Mouse (Mus musculus) hematopoietic stem cell, adult 5-6 weeks (primary cell): ENCODE results near the gene Plekha8. TPM values are rescaled to one million over a fixed set of nuclear protein-coding genes. Genes with fewer than 3 reads are reported as not detected.
A peak's percentile ranks its signal among the peaks of the same experiment; 100 is the strongest.

ENCODE experiments used
- ATAC-seq, 2 experiments: fragments of 125-278 bp in 1 of 2; replicated peaks in 1 of 2; 2 replicates each; pipeline ENCODE4 v1.8.0; 2016 to 2017; ENCODE audit warnings: inconsistent platforms in 2 of 2, mild to moderate bottlenecking in 2 of 2, moderate number of reproducible peaks in 2 of 2, low read depth in 1 of 2, moderate TSS enrichment in 1 of 2; ENCODE audit not compliant: low FRiP score in 2 of 2, poor library complexity in 2 of 2, severe bottlenecking in 2 of 2, insufficient read depth in 1 of 2, low TSS enrichment in 1 of 2
- total RNA-seq: library from RNA; stranded (forward); fragments of 172-1452, 232-1000 nt; gene quantifications from 2 replicates; pipeline ENCODE4 v1.2.3, GENCODE M21; 2017

The Plekha8 gene
- total RNA-seq, 1 experiment from 2014 or later: 5.5 TPM

- ATAC-seq: 0 out of 4 replicates have a peak, but pooled peaks of 1 of the 2 experiments have one; percentile 14
Observed at GRCm38 (mm10) chr6:54566546-54566919, 28.4 kb upstream of the Plekha8 start.

GRCm38 (mm10) chr6:54569776-54570175 is 25.1 kb upstream of the Plekha8 start:
- no peak for ATAC-seq

GRCm38 (mm10) chr6:54573218-54573955 is 21.5 kb upstream of the Plekha8 start:
- ATAC-seq: no peak

GRCm38 (mm10) chr6:54586175-54586574 is 8.7 kb upstream of the Plekha8 start:
- peak; percentile 58 to 59; a peak in 2 of 4 replicates for ATAC-seq

- ATAC-seq: no peak
Observed at GRCm38 (mm10) chr6:54586911-54587310, 8.0 kb upstream of the Plekha8 start.

- no peak for ATAC-seq
Observed at GRCm38 (mm10) chr6:54587683-54588082, 7.2 kb upstream of the Plekha8 start.

- no peak for ATAC-seq
Observed at GRCm38 (mm10) chr6:54588212-54588611, 6.7 kb upstream of the Plekha8 start.

DNA sequence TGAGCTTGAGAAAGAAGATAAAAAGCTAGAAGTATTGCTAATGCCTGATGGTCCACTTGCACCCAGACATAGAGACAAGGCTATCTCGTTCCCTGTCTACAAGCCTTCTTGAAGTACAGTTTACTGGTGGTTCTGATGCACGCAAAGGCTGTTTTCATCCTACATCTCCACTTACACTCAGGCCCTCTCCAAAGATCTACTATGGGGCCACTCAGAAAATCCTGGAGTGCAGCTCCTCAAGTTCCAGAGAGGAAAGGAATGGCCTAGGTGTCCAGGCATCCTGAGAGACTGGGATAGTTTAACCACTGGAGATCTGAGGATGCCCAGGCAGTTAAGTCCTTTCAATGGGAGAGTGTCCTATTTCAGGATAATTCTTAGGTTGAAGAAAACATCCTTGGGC is 4.2 kb upstream of the Plekha8 start:
- no peak for ATAC-seq

GRCm38 (mm10) chr6:54591778-54592177 is 3.1 kb upstream of the Plekha8 start:
- ATAC-seq: no peak

GRCm38 (mm10) chr6:54592938-54593535 is 1.9 kb upstream of the Plekha8 start:
- ATAC-seq: peak; percentile 95 to 96

GRCm38 (mm10) chr6:54593766-54594468 is 994 bp upstream of the Plekha8 start:
- ATAC-seq: no peak

DNA sequence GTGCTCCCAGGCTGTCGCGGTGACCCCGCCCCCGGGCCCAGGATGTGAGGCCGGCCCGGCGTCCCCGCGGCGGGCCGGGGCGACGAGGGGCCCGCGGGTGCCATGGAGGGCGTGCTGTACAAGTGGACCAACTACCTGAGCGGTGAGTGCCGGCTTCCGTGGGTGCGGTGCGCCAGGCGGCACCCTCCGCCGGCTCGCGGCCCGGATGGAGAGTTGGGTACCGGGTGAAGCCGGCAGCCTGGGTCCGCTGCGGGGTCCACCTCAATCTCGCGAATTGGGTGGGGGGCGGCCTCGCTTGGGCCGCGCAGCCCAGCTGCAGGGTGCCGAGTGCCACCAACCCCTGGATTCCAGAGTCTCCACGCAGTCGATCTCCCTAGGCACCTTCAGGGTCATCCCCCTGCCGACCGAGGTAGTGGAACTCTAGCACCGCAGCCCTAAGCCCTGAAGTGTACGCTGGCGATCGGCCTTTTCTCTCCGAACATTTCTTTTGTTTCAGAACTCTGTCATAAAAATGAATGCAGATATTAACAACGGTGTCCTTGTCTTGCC is 493 bp downstream of the Plekha8 start:
- ATAC-seq: no peak

- no peak for ATAC-seq
Observed at GRCm38 (mm10) chr6:54597208-54597607, 2.3 kb downstream of the Plekha8 start, which contains the start of gene Fkbp14. Gene Fkbp14 (minus strand): TSS chr6:54597308.

- ATAC-seq: no peak
Observed at GRCm38 (mm10) chr6:54597711-54598110, 2.8 kb downstream of the Plekha8 start.

GRCm38 (mm10) chr6:54600681-54601347 is 5.9 kb downstream of the Plekha8 start:
- ATAC-seq: no peak

- no peak for ATAC-seq
Observed at GRCm38 (mm10) chr6:54602891-54603290, 8.0 kb downstream of the Plekha8 start.

- no peak for ATAC-seq
Observed at GRCm38 (mm10) chr6:54604001-54604715, 9.2 kb downstream of the Plekha8 start.
